Mouse (Mus musculus): ENCODE measurements at regions not wholly inside any gene's neighbourhood (a gene's known extent, or its start where the extent isn't known, plus 50 kb on each side); places are given as distances from the start of the nearest gene placed in this dataset.

- no peak for TF ChIP-seq CTCF (IDR thresholded peaks at IDR 0.05; ENCODE audit: borderline replicate concordance, insufficient read depth, low read depth, low read length)
- no peak for TF ChIP-seq POLR2A (IDR thresholded peaks at IDR 0.05; ENCODE audit: borderline replicate concordance, insufficient read depth, low read length)
Observed at GRCm38 (mm10) chr19:32903454-32904108, 146.3 kb downstream of the Pten start.
